Mouse (Mus musculus) CH12.LX (cell line): Measurements from ENCODE around the gene Vwa7.

Experiments used
- BHLHE40 ChIP-seq: IDR thresholded peaks from 2 replicates; pipeline ENCODE4 v1.6.1; 2011; ENCODE audit warnings: mild to moderate bottlenecking, low read depth, low read length, improper control_type of control experiment
- CHD2 ChIP-seq: IDR thresholded peaks from 2 replicates; pipeline ENCODE4 v1.6.1; 2011; ENCODE audit warnings: low read length, improper control_type of control experiment
- CTCF ChIP-seq, 2 experiments: IDR thresholded peaks in 1 of 2; conservative IDR thresholded peaks in 1 of 2; 2 replicates each; pipeline ENCODE4 v1.5.1; 2011 to 2012; ENCODE audit warnings: low read depth in 2 of 2, low read length in 2 of 2, improper control_type of control experiment in 1 of 2, inconsistent platforms in 1 of 2, mild to moderate bottlenecking in 1 of 2, moderate library complexity in 1 of 2

DNA sequence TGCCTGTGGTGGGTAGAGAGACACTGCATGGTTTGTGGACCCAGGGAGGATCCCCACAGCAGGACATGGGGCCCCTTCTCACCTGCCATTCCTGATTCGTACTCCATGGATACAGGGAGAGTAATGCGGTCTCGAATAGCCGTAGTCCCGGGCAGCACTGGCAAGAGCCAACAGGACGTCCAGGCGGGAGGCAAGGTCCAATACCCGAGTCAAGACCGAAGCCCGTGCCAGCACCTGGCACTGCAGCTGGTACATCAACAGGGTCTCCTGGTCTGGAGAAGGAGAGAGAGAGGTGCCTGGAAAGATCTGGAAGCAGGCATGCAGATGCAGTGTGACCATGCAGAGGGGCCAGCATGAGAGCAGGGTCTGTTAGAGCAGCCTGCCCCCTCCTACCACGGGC lies 14.9 kb downstream of the Vwa7 start:
- TF ChIP-seq BHLHE40 (no peak), CTCF (conservative IDR thresholded peaks at IDR 0.05 in 1 of 2, IDR thresholded peaks at IDR 0.05 in 1 of 2; ENCODE audit: low read depth in 2 of 2, low read length in 2 of 2) (no peak), CHD2 (no peak)
